Mouse (Mus musculus) adrenal gland, adult 8-10 months (tissue): ENCODE measurements around the gene Bri3bp. TPM values are rescaled to one million over a fixed set of nuclear protein-coding genes. Genes with fewer than 3 reads are reported as not detected.

Experiments
- DNase-seq: peaks from one replicate; pipeline ENCODE4 v3.0.0; 2022
- total RNA-seq, 4 experiments: library from RNA; stranded (reverse); gene quantifications; 2 replicates each; pipeline ENCODE4 v1.2.4; 2022

Gene Bri3bp
- total RNA-seq, 4 experiments from 2014 or later = 27.8 to 35.6 (median 31.6) TPM

DNA sequence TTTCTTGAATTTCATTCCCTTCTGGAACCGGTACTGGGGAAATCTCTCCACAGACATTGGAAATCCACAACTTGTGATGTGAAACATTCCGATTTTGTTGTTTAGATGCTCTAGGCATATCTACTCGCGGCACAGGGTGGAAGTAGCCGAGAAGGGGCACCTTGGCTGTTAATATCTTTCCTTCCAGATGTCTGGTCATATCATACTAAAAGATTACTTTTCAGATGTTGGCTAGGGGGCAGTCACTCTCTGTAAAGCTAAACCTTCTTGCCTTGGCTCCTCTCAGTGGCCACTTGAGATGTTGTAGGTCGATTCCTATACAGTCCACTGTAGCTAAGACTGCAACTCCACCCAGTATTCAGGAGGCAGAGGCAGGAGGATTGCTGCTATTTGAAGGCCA lies 14.7 kb downstream of the Bri3bp start:
- DNase-seq = no peak

DNA sequence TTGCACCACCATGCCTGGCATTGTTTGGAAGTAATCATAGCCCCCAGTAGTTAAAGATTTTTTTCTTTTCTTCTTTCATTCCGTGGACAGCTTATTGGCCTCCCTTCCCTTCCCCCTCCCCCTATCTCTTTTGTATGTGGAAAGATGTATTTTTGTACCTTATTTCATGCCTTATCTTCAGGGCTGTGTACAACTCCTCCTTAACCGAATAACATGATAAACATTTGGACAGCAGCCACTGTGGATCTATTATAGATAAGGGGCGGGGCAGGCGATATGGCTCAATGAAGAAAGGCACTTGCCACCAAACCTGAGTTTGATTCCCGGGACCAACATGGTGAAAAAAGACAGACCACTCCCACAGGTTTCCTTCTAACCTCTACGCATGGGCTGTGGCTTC lies 16.2 kb downstream of the Bri3bp start:
- no peak for DNase-seq

DNA sequence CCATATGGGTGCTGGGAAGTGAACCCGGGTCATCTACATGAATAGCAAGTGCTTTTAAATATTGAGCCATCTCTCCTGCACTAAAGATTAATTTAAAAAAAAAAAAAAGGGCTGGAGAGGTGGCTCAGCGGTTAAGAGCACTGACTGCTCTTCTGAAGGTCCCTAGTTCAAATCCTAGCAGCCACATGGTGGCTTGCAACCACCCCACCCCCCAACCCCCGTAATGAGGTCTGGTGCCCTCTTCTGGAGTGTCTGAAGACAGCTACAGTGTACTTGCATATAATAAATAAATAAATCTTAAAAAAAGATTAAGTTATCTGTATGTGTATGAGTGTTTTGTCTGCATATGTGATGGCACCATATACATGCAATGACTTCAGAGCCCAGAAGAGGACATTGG lies 19.2 kb downstream of the Bri3bp start:
- no peak for DNase-seq

DNA sequence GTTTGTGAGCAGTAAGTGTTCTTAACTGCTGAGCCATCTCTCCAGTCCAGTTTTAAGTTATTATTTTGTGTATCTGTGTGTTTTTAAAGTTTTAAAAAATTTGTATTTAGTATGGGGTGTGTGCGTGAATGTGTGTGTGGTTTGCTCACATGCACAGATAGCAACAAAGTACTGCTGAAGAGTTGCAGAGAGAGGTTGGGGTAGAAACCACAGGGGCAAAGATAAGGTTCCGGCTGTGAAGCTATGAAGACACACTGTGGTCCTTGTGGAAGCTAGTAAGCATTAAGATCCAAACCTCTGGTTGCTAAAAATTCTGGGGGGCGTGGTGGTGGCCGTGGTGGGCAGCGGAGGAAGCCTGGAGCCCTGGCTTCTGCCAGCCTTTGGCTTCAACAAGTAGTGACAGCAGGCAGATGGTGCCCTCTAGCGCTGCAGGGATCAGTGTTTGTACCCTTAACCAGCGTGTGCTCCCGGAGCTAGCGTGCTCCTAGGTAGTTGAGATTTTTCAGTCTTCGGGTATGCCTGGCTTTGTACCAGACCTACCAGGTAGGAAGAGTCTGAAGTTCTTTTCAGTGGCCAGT lies 20.6 kb downstream of the Bri3bp start:
- no peak for DNase-seq

DNA sequence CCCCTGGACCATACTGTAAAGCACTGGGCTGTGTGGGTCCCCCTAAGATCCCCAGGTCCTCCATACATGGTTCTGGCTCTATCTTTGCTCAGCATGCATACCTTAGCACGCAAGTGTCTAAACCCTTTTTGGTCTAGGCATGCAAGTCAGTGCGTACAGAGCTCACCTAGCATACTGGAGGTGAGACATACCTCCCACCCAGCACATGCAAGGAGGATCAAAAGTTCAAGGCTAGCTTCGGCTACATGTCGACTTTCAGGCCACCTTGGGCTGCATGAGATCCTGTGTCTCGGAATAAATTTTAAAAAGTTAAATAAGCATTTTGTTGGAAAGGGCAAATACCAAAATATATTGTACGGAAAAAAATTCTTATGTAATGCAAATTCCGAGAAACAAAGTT lies 23.8 kb downstream of the Bri3bp start:
- DNase-seq = no peak

DNA sequence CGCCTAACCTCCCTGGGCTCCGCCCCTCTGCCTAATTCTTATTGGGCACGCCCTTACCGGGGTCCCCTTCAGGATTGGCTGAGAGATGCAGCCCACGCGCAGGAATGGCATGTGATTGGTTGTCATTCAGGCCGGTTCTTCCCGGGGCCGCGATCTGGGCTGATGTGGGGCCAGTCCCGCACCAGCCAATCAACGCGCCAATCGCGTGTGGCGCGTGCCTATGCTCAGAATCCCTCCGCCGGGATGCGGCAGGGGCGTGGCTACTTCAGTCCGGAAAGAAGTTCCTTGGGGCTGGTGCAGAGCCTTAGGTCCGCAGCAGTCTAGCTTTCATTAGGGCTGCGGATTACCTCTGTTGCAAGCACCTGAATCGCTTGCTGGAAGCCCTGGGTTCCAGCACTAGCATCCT lies 24.3 kb downstream of the Bri3bp start:
- peak; percentile 98 for DNase-seq

DNA sequence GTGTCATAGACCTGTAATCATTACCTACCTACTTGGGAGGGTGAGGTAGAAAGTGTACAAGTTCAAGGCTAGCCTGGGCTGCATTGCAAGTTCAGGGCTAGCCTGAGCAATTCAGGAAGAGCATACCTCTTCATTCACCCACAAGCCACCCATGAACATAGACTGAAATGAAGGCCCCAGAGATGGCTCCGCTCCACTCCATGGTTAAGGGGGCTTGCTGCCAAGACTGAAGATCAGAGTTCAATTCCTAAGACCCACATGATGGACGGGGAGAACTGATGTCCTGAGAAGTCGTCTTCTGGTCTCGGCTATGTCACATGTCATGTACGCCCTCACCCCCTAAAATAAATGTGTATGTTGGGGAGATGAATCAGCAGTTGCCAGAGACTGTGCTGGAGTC lies 25.1 kb downstream of the Bri3bp start:
- DNase-seq = no peak

DNA sequence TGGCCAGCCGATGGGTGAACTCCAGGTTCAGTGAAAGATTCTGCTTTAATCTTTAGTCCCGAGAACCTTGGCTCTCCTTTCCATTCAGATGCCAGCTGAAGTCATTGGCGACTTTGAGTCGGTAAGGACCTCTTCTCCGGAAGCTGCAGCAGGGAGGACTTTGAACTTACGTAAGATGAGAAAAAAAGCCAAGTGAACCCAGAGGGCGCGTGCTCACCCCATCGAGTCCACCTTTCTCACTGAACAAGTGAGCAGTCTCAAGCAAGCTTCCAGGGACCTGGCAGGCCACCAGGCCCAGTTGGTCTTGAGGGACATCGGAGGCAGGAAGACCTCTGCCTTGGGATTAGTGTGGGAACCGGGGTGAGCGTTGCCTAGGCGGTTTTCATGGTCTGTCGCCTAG lies 25.9 kb downstream of the Bri3bp start:
- no peak for DNase-seq

DNA sequence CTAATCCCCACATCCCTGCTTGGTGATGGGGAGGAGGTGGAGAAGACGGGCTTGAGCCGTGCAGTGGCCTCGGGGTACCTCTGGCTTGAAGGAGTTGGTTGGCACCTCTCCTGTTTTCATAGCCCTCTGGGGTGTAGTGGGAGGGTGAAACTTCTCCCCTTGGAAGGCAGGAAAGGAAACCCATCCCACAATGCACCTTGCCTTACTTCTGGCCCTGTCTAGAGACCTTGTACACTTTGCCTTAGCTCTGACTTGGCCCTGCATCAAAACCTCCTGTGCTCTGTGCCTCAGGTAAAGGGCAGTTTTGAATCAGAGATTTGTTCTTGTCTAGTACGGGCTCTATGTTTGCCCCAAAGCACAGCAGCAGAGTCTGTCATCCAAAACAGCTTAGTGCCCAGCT lies 29.3 kb downstream of the Bri3bp start:
- no peak for DNase-seq

DNA sequence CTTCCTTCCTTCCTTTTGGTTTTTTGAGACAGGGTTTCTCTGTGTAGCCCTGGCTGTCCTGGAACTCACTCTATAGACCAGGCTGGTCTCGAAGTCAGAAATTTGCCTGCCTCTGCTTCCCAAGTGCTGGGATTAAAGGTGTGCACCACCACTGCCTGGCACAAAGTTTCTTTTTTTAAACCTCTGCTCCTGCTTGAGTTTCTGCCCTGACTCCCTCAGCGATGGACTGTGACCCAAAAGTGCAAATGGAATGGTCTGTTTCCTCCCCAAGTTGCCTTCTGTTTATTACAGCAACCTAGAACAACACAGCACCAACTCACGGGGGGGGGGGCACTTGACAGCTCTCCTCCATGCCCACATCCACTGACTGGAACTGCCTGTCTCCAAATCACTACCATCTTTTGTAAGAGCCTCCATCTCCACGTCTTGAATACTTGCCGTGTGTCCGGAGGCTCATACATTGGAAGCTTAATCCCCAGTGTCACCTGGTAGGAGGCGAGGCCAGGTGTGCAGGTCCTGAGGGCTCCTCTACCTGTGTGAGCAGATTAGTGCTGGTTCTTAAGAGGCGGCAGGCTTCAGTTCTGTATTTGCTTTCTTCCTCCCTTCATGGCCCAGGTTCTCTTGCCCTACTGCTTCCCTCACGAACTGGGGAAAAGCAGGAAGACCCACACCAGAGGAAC lies 31.6 kb downstream of the Bri3bp start:
- no peak for DNase-seq

DNA sequence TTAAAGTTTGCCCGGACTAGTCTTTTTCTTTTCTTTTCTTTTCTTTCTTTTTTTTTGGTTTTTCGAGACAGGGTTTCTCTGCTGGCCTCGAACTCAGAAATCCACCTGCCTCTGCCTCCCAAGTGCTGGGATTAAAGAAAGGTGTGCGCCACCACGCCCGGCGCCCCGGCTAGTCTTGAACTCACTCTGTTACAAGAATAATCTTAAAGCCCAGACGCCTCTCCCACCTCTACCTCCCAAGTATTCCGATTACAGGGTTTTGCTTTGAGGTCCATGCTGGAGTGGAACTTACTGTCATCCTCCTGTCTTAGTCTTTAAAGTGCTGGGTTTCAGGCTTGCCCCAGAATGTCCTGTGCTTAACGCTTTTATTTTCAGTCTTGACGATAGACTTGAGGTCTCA lies 33.7 kb downstream of the Bri3bp start:
- no peak for DNase-seq

DNA sequence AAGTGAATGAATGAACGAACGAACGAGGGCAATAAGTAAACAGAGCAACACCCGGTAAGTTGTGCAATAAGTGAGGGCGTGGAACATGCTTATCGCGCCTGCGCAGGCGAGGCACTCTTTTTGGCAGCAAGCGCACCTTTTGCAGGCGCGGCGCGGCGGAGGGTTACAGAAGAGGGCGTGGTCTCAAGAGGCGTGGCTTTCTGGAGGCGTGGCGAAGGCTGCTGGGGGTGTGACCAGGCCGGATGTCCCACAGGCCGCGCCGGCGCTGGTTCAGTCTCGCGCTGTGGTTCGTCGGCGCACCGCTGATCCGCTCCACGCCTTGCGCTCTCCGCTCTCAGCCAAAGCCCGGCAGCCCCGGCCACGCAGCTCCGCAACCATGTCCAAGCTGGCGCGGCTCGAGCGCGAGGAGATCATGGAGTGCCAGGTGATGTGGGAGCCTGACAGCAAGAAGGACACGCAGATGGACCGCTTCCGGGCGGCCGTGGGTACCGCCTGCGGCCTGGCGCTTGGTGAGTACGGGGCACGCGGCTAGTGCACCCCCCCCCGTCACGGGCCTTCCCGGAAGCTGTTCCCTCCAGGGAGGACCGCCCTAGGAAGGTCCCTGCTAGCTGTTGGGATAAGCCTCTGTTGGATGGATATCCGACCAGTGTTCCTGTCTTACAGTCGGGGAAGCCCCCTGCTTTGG lies 34.4 kb downstream of the Bri3bp start, which contains the start of gene Aacs:
Aacs (plus strand) TSS at position 214 of the 685 bp plus-strand sequence.
- peak; percentile 96 for DNase-seq

DNA sequence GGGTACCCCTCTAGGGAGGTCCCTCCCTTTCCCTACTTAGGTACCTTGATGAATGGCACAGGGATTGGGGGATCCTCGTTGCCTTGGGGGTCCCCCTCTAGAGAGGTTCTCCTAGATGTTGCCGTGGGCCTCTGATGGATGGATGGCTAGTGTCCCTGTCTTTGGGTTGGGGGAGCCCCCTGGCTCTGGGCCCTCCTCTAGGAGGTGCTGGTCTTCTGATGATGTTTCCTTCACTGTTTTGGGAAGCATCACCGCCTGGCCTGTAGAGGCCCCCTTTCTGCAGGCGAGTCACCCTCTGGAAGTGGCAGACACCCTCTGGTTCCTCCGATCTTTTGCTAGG lies 34.9 kb downstream of the Bri3bp start:
- no peak for DNase-seq

DNA sequence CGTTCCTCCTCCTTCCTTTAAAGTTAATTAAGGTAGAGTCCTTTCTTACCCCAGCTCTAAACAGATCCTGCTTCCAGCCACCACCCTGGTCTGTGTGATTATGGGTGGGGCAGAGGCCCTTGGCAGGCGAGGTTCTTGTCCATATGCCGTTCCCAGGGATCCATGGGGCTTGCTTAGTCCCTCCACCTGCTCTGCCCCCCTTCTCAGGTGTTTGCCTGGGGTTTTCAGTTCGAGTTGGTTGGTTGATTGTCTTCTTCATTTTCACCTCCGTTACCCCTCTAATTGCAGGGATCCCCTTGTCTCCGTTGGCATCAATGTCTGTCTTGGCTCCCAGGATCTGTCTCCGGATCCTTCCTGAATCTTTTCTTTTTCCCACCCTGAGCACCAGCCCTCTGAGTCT lies 35.4 kb downstream of the Bri3bp start:
- no peak for DNase-seq

DNA sequence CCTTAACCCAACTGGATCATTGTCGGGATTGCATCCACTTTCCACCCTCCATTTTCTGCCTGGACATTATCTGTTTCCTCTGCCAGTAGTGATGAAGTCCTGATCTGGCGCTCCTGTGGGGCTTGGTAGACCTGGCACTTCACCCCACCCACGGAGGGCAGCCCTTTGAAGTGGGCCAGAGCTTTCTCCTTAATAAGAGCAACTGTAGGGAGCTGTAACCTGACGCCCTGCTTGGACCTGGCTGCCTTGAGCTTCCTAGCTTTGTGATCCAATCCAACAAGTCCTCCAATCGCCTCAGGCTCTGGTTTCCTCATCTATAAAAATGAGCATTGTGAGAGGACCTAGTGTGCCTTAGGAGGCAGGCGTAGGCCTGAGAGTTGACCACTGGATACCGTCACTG lies 36.2 kb downstream of the Bri3bp start:
- no peak for DNase-seq

DNA sequence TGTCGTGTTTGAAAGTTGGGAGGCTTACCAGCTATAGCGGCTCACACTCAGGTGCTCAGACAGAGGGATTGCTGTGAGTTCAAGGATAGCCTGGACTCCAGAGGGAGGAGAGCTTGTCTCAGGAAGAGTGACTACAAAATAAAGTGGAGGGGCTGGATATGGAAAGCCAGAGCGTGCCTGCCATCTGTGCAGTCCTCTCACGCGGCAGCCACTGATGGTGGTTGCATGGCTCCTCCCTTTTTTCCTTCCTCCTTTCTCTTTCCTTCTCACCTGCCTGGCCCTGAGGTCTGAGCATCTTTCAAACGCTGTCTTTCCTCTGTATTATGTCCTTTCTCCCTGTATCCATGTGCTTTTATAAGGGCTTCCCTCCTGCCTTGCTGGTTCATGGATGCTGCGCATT lies 36.7 kb downstream of the Bri3bp start:
- no peak for DNase-seq

DNA sequence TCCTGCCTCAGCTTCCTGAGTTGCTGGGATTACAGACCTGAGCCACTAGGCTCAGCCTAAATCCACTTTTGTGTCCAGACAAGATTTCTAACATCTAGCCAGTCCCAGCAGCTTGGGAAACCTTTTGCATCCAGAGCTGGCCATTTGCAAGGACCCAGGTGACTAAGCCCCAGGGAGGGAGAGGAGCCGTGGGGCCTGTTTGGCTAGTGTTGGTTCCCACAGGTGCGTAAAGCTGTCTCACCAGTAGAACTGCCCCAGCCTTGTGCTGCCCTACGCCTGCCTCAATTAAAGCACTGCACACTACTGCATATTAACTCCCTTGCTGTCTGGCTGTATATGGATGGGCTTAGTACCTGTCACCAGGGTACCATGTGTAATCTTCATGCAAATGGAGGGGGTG lies 38.0 kb downstream of the Bri3bp start:
- DNase-seq = no peak

DNA sequence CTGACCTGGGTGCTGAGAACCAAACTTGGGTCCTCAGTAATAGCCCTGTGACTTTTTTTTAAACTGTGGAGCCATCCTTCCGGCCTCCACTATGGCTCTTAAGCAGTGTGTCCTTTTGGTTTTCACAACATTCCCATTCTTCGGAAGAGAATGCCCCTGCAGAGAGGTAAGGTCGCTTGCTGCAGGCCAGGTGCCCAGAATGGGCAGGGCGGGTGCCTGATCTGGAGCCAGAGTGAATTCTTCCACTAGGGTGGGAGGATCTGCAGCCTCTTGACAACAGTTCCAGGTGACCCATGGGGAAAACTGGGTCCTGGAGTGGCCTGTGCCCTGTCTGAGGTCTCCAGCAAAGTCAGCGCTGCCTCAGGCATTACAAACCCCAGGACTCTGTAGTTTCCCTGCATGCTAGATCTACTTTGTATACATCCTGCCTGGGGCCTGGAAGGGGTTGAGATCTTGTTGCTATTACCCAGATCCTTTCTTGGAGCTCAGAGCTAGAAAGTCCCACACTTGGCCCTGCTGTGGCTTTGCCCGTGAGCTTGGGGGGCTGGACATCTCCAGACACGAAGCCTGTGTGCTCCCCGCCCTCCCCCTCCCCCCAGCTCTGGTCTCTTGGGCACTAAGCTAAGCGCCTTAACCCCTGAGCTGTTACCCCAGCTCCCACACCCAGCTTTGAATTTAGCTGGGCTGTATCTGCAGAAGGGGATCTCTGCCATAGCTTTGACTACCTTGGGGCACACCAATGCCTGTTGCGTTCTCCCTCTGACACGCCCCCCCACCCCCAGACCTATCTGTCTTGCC lies 39.3 kb downstream of the Bri3bp start:
- DNase-seq = no peak

DNA sequence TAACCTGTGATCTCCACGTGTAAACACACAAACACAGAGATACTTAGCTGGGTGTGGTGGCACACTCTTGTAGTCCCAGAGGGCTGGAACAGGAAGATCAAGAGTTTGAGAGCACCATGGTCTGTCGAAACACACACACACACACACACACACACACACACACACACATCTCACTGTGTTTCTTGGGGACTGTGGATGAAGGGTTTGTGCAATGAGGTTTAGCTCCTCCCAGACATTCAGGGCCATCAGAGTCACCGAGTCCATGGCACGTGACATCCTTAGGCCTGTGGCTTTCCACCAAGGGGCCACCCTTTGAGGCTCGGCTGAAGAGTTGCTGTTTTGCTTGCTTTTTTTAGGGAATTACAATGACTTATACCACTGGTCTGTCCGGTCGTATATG lies 41.1 kb downstream of the Bri3bp start:
- DNase-seq = no peak

DNA sequence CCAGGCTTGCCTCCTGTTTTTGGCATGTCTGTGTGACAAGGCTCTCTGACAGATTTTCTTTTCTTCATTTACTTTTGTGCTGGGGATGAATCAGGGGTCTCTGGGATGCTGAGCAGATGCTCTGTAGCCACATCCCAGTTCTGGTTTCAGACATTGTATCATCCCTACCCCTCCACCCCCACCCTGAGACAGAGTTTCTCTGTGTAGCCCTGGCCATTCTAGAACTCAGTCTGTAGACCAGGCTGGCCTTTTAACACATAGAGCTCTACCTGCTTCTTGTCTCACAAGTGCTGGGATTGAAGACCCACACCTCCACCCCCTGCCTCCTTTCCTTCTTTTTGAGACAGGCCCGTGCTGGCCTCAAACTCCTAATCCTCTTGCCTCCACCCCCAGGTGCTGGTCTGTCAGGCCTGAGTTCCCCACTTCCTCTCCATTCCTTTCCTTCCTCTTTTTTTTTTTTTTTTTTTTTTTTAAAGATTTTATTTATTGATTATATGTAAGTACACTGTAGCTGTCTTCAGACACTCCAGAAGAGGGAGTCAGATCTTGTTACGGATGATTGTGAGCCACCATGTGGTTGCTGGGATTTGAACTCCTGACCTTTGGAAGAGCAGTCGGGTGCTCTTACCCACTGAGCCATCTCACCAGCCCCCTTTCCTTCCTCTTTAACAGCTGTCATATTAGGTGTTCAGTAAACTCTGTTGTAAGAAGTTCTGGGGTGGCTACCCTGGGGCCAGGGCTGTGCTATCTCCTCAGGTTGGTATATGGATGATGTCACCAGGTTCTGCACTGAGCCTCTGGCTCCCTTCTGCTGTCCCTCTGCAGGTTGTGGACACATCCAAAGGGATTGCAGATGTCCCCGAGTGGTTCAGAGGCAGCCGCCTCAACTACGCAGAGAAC lies 42.6 kb downstream of the Bri3bp start:
- DNase-seq = no peak

DNA sequence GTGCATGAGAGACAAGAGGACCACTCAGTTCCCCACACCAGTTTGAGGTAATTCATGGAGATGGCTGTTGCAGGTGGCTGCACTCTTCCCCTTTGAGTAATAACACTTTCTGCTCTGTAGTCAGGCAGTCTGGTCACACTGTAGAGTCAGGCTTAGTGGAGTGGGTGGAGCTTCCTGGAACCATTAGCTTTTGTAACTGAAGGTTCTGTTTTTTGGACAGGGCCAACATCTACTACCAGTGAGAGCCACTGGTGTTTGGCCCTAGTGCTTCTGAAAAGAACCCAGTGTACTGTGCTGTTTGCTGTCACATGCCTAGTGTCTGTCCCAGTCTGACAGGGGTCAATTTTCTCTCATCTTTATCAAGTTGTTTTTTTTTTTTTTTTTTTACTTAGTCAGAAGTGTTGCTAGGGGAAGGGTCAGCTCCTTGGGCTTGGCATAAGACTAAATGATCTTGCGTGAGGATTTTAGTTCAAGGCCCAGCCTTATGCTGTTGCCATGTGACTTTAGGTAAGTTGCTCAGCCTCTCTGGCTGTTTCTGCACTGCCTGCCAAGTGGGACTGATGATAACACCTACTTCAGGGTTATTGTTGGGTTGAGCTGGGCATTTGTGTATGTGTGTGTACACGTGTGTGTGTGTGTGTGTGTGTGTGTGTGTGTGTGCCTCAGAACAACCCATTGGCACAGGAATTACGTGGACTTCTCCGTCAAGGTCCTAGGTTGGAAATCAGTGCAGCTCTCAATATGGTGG lies 43.8 kb downstream of the Bri3bp start:
- DNase-seq = no peak

DNA sequence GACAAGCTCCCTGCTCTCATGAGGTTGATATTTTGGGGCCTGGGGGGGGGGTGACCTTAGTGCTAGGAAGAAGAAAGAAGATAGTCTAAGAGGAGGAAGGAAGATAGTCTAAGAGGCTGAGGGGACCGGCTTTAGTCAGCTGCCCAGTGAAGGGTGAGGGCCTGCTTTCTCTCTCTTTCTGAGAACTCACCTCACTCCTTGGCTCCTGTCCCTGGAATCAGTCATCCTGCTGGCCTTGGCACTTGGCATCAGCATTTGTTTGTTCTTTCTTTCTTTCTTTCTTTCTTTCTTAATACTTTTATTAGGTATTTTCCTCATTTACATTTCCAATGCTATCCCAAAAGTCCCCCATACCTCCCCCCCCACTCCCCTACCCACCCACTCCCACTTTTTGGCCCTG lies 44.7 kb downstream of the Bri3bp start:
- DNase-seq = no peak
